Mouse (Mus musculus): ENCODE data around the gene Smc3.
"Not testable (repeated sequence)": the region's sequence is repeated elsewhere in the genome, so short reads cannot be mapped to it uniquely, and the experiment has no call there.

Smc3 gene

DNA sequence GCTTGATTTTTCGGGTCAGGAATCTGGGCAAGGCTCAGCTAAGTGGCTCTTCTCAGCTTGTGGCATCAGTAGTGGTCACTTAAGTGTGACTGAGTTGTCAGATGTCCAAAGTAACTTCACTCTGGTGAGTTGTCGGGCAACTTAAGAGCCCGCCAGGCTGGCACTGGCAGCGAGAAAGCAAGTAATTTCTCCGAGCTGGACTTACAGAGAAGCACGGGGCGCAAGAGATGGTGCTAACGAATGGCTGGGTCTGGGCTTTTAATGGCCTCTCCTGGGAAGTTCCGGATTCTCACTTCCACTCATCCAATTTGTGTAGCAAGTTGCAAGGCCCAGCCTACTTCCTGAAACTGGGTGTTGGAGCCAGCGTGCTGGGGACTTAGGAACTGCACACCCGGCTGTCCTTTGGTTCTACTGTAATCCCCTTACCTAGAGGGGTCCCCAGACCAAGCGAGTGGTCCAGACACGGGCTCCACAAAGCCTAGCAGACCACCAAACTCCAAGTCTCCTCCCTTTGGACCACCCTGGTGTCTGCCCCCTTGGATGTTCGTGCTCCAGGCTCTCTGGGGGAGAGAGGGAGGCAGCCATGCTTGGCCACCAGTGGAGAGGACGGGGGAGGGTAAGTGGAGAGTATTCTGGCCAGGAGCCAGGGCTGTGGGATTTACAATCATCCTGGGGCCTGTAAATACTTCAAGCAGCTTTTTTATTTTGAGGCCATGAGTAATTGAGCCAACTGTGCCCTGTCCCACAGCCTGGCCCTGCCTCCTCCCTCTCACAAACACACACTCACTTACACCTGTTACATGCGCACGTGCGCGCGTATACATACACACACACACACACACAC, 53.6 kb downstream of the Smc3 start:
- DNase-seq (ENCODE audit: low read depth) = no peak

DNA sequence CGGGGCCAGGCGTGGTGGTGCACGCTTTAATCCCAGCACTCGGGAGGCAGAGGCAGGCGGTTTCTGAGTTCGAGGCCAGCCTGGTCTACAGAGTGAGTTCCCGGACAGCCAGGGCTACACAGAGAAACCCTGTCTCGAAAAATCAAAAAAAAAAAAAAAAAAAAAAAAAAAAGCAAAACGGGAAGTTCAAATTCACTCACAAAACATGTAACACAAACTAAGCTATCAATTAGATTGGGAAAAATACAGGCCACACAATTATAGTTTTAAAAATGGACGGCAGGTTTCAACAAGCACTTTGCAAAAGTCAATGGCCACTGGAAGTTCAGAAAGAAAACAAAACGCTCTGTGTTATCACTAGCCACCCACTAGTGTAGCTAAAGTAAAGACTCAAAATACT, 56.2 kb downstream of the Smc3 start:
- DNase-seq (ENCODE audit: low read depth) = not testable (repeated sequence)

DNA sequence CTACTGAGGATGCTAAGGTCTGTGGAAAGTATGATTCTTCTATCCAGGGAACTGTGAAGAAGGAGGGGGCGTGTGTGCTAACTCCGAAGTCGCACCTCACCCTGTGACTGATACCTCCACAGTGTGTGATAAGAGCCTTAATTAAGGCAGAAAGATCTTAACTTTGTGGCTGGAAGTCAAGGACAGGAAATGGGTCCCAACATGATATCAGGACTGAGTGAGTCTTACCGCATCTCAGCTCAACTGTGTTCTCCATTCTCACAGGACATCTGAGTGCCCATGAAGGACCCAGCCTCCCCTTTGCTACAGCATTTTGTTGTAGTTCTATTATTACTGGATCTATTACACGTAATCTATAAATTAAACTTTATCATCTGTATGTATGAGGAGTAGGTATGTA, 57.2 kb downstream of the Smc3 start:
- no peak for DNase-seq (ENCODE audit: low read depth)

DNA sequence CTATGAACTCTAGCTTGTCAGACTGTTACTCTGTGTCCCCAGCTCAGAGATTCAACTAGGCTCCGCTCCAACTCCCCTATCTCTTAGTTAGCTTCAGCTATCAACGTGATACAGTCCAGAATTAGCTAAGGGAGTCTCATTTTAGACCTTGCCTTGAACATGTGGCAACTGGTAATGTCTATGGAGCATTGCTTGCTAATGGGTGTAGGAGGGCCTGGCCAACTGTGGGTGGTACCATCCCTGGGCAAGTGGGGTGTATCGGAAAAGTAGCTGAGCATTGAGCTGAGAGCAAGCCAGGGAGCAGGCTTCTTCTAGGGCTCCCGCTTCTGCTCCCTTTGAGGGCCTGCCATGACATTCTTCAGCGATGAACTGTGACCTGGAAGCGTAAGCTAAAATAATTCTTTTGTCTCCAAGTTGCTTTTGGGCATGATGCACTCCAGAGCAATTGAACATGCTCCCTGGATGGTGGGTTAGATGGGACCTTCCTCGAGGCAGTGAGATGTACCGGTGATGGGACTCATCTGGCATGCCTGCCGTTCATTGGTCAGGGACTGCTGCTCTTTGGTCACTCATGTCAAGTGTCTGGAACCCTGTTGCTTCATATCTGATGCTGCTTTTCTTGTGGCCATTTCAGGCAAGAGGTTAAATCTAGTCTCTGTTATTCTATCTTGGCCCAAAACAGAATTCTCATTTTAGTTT, 60.7 kb downstream of the Smc3 start:
- no peak for DNase-seq (ENCODE audit: low read depth)

DNA sequence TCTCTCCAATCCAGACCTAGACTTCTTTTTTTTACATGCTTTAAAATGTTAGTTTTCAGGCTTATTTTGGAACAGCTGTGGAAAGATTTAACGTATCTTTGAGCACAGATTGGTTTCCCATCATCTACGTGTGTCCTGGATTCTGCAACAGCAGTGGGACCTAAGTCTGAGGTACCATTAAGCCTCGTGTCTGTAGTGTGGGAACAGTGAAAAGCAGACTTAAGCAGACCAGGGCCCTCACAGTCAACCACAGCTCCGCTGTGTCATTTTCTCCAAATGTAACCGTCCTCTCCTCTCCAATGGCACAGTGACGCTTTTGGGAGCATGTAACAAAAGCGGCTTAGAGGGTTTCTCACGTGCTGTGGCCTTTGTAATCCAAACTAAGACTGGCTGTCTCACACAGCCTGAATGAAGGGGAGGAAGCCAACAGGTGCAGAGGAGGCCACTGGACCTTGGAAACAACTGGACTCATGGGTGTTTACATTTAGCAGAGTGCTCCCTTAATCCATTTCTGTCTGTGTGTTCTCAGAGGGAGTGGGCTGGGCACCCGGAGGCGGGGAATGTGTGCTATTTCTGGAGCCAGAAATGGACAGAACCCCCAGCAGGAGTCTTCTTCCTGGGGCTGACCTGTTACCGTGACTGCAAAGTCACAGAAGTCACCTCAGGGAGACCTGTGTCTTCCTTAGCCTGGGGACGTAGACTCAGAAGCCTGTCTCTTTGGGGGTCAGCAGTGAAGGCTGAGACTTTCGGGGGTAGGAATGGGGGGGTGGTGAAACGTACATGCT, 61.9 kb downstream of the Smc3 start:
- DNase-seq (ENCODE audit: low read depth) = no peak

DNA sequence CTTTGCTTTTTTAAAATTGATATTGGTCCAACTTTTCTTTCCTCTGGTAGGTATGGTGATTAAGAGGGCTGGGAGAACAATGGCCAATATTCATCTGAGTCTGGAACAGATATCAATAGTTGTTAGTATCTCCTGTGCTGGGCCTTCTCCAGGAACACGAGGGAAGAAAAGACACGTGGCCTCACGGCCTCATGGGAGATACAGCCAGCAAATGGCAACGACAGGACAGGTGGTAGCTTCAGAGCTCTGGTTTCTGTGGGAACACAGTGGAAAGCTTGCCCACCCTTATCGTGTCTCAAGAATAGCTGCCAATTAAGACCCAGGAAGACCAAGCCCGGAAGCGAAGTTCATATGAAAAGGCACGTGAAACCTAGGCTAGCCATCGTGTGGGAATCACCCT, 64.6 kb downstream of the Smc3 start:
- no peak for DNase-seq (ENCODE audit: low read depth)

DNA sequence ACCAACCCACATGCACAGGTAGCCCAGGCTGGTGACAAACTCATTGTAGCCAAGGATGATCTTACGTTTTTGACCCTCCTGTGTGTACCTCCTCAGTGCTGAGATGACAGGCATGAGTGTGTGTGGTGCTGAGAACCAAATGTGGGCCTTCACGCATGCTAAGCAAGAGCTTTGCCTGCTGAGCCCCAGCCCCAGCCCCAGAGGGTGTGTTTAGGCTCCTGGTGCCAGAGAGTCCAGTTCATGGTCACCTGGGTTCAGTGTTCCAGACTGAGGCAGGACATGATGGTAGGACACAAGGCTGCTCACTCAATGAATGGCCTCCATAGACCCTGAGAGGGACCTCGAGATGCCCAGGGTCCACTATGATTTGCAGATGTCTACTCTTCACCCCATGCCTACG, 65.2 kb downstream of the Smc3 start:
- no peak for DNase-seq (ENCODE audit: low read depth)

DNA sequence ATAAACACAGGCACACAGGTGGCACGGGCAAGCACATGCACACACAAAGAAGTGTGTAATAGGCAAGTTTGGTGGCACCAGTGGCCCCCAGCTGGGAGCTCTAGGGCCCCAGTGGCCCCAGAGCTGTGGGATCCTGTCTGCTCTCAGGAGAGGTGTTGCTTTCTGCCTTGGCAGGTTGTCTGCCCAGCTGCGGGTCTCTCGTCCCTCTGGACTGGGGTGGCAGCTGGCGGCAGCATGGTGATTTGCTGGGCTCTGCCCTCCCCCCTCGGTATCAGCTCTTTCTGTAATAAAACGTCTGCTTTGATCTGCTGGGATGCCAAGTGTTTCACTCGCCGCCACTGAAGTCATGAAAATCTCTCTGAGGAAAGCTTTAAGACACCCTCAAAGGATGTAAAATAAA, 66.5 kb downstream of the Smc3 start:
- no peak for DNase-seq (ENCODE audit: low read depth)

DNA sequence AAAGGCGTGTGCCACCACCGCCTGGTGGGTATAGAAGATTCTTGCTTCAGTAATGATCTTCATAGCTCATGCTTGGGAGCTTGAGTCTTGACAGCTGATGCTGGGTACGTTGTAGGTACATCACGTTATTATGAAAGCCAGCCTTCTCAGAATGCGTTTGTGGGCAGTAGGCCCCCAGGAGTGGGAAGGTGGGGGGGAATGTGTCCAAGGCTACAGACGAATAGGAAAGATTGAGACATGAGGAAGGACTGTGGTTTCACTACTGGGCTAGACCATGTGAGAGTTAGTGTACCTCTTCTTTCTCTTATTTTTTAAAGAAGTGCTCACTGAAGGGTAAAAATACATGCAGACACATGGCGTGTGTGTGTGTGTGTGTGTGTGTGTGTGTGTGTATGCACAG, 68.6 kb downstream of the Smc3 start:
- DNase-seq (ENCODE audit: low read depth) = no peak

DNA sequence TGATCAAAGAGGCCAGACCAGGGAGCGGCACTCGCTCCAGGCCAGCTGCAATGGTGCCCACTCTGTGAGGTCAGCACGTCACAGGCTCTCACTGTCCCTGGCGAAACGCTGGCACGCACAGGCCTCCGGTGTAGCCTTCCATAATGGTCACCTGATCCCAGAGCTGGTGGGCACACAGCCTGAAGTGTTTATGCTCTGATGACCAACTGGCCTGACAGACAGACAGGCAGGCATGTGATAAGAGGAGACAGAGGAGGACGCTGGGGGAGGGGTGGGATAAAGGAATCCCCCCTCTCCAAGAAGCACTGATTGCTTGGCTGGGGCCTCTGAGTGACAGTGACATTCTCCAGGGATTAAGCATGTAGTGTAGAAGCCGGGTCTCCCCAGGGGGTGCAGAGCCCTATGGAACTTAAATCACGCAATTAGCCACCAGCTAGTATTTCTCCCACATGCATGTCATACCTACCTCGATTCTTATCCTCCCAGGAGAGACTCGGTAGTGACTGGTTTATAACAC, 70.5 kb downstream of the Smc3 start:
- DNase-seq (ENCODE audit: low read depth) = no peak

DNA sequence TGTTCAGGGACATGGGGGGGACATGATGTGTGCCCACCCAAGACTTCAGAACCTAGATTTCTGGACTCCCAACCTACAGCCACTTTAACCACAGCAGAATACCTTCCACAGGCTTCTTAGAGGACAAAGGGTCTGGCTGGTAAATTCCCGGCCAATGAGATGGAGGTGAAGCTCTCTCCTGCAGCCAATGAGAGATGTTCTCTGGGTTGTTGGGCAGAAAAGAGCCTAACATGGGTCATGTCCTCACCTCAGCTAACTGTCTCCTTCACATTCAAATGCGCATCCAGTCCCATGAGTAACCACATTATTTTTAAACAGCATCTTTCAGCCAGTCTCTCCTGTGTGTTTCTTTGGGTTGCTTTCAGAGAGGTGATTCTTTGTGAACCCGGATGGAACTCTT, 71.2 kb downstream of the Smc3 start:
- DNase-seq (ENCODE audit: low read depth) = no peak

DNA sequence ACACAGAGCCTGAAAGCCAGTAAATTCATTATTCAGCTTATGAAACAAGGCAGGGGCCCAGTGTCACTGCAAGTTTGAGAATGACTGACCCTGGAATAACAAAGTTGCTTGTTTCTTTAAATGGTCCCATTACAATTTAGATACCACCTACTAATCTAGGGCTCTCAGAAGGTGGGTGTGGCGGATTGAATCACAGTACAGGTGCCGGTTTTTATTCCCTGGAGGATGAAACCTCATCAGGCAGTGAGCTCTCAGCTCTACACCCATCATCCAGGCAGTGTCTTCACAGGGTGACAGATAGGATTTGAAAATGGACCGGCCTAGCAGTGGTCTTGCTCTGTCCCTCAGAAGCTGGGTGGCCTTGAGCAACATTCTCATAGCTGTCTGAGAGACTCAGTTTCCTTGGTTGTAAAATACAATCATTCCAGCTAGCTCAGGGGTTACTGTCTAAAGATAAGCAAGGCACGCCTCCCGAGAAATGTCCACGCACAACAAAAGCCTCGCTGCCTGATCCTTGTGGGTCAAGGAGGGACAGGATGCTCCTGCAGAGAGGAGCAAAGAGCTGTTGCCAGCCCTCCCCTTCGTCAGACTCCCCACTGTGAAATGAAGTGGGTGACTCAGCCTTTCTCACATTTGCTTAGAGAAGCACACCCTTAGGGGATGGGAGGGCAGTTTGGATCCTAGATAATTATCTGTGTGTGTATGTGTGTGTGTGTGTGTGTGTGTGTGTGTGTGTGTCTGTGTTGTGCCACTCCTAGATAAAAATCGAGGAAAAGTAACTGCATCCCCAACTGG, 74.1 kb downstream of the Smc3 start:
- no peak for DNase-seq (ENCODE audit: low read depth)

DNA sequence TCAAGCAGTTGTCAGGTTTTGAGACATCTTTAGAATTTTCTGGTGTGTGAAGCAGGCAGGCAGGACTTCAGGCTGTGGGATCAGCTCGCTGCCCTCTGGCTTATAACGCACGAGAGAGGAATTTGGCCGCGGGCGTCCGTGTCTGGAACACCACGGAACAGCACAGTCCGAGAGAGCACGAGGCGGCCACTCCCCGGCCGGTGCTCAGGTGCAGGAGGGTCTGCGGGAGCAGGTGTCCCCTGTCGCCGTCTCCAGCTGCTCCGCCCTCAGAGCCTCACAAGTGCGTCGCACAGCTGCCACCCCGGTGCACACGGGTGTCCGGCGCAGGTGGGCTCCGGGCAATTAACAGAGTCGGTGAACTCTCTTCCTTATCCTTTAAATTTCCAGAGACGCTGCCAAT, 76.0 kb downstream of the Smc3 start:
- DNase-seq (ENCODE audit: low read depth) = no peak

DNA sequence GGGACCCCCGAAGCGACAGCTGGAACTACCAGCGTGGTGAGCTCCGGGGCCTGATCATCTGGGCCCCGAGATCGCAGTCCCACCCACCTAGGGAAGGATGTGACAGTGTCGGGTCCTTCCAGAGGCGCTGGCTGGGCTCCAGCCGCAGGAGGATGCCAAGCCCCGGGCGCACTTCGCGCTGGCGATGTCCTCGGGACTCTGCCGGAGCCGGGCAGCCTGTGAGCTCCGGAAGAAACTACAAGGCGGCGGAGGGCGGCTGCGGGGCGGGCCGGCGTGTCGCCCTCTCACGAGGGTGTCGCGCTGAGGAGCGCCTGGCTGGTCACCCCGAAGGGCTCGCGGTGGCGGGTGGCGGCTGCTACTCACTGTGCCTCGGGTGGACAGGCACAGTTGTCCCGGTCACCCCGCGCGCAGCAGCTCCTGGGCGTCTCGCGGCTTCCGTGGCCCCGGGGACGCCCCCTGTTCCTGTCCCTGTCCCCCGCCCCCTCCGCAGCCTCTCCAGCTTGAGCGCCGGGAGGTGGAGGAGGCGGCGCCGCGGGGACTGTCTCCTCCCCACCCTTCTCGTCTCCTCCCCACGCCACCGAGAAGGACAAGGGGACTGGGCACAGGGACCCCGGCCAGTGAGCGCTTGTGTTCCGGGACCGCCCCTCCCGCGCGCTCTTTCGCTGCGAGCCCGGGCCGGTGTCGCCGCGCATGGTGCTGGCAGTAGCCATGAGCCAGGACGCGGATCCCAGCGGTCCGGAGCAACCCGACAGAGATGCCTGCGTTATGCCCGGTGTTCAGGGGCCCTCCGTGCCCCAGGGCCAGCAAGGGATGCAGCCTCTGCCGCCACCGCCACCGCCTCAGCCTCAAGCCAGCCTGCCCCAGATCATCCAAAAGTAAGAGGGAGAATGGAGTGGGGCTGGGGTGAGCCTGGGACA, 76.8 kb downstream of the Smc3 start, which contains the start of gene Rbm20:
Gene Rbm20, plus strand, starts transcription at position 589 of the 917 bp plus-strand sequence.
- DNase-seq (ENCODE audit: low read depth) = peak; percentile 6

DNA sequence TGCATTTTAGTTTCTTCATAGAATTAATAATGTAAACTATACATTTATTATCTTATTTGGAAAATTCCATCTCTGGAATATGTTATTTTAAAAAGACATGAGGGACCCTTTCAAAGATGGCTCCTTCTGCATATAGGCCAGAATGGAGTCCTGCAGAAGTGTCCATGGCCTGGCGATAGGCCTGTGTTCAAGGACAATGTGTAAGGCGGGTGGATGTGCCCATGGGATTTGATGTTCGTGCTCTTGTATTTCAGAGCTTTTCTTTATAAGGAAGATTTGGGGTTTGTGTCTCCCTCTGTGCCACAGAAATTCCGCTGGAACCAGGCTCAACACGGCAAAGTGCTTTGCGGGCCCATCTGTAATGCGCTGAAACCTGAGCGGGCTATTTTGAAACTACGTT, 79.0 kb downstream of the Smc3 start:
- no peak for DNase-seq (ENCODE audit: low read depth)

DNA sequence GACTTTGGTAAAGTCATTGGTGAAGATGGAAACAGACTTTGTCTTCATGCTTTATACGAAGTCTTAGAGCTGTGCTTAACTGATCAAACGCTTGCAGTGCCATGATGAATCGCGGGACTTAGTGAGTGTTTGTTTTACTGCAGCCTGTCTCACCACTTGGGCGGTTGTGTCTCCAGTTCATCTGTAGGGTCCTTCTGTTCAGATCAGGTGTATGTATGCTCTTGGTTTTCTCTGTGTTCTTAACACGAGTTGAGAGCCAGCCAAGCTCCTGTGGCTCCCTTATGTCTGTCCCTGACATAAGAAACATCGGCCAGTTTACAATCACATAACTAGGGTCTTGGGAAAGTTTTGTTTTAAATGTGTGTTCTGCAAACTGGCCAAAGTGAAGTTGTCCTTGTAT, 79.8 kb downstream of the Smc3 start:
- DNase-seq (ENCODE audit: low read depth) = no peak

DNA sequence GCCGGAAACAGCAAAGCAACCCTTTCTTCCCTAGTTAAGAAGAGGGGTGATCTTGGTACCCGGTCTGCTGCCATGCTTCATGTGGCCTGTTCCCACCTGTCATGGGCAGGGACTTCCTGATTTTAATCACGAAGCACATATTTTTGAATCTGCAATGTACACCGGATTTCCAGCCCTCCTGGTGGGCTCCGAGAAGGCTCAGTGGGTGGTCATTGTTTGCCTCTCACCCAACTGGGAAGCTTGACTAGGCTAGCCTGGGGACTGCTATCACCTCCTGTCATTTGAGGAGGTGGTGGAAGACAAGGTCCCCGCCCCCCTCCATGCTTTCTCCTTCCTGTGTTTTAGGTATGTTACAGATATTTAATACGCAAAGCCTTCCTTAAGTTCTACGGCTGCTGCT, 82.2 kb downstream of the Smc3 start:
- no peak for DNase-seq (ENCODE audit: low read depth)

DNA sequence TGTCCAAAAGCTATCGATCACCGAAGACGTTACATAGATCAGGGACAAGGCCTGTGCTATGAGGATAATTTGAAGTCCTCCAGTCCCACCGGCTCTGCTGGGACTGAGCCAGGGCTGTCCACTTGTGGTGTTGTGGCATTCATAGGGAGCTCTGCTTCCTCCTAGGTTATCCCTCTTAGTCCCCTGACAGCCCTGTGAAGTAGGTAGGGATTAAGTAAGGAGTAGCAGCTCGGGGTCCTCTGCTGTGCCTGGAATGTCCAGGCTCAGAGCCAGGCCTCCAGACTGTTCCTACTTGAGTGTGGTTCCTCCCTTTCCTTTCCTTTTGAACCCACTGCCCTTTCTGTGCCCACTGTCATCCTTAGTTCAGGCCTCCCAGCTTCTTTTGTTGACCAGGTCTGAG, 87.4 kb downstream of the Smc3 start:
- DNase-seq (ENCODE audit: low read depth) = no peak

DNA sequence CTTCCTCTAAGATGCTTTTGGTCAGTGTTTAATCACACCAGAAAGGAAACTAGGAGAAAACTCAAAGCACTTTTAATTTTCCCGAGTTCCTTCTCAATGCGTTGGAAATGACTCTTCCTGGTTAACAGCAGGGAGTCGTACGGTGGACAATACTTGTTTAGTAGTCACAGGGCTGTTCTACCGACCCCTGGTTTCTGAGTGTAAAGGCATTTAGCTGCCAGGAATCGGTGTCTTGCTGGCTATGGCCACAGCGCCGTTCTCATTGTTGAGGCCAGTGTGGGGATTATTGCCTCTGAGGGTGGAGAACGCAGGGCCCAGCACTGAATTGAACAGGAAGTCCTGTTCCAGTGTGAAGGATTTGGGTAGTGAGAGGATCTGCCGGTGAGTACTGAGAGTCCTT, 90.6 kb downstream of the Smc3 start:
- no peak for DNase-seq (ENCODE audit: low read depth)

DNA sequence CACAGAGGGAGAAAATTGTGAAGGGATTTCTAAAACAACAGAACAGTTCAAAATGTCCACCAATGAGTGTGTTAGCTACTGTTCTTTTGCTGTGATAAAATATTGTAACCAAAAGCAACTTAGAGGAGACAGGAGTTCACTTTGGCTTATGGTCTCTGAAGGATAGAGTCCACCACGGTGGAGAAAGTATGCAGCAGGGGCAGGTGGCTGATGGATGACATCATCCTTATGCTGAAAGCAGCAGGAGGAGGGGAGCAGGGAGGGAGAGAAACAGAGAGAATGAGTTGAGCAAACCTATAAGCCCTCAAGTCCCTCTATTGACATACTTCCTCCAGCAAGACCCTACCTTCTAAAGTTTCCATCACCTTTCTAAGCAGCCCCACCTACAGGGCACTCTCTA, 93.8 kb downstream of the Smc3 start:
- no peak for DNase-seq (ENCODE audit: low read depth)

Measured in naive thymus-derived CD4-positive, alpha-beta T cell, adult 2 months (primary cell).